Mouse (Mus musculus): ENCODE measurements around the gene Il9r.

DNA sequence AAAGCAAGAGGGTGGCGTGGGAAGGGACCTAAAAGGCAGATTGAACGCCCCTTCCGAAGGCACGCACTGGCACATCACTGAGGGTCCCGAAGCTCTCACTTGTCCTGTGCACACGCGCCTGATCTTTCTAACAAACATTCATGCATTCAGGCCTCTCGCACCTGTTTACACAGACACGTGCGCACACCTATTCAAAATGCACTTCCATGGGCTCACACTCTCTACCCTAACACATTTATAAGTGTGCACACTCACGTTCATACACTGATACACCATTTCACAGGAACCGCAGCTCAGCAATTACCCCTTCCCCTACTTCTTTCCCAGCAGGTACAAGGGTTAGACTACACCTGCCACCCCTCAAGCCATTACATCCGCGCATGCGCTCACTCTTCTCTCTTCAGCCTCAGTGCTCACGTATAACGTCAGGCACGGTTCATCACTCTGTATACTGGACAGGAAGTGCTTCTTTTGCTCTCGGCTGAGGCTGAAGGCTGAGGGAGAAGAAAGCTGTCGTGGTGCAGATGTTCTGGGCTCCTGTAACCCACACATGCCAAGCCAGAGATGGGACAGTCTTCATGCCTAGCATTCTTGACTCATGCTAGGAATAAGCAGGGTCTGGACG, 22.6 kb upstream of the Il9r start:
- TF ChIP-seq CTCF (IDR thresholded peaks at IDR 0.05; ENCODE audit: low read depth, low read length) (no peak), POLR2AphosphoS5 (IDR thresholded peaks at IDR 0.05; ENCODE audit: insufficient replicate concordance, low read depth, low read length) (no peak), GATA1 (IDR thresholded peaks at IDR 0.05; ENCODE audit: borderline replicate concordance, low read length) (no peak), GATA2 (IDR thresholded peaks at IDR 0.05; ENCODE audit: borderline replicate concordance, low read depth, low read length) (no peak)

All from G1E (cell line).